ENCODE assay signal across 10 mouse cellular contexts in genomic region chr8:125223031-125223753, GRCm38 (mm10).
DNase-seq lines count a peak whose midpoint lies in the region; ATAC-seq lines count a peak whose summit lies in the region.
"Had no signal": no experiment of that assay in that cellular context is flagged by ENCODE, and none has a peak within 500 bp of the region (broad histone marks: within the 10 kb centered on the region; RNA-seq: fewer than 3 reads in every experiment).

No protein-coding gene starts in this region.

- 64% methylated on average over 10 of the region's 10 CpGs for WGBS in heart, embryonic 10.5 days
- 48% methylated on average over 10 of the region's 10 CpGs for WGBS in forebrain, embryonic 15.5 days

- ATAC-seq in forebrain, embryonic 15.5 days (replicated peaks) = no peak
- ATAC-seq: forebrain, embryonic 14.5 days; midbrain, embryonic 15.5 days had no signal

- H3K9me3 ChIP-seq in heart, embryonic 10.5 days = no peaks in the 10 kb centered on the region
- H3K9me3 ChIP-seq in forebrain, embryonic 15.5 days = no peaks in the 10 kb centered on the region
- H3K9me3 ChIP-seq: midbrain, embryonic 15.5 days had no signal

- H3K4me1 ChIP-seq in heart, embryonic 10.5 days = peaks cover 73% of the 10 kb centered on the region
- H3K4me1 ChIP-seq in forebrain, embryonic 15.5 days = peaks cover 42% of the 10 kb centered on the region

- no peak for DNase-seq in heart, embryonic 10.5 days (ENCODE audit: low spot score)
- no peak for DNase-seq in heart, adult 8-10 months (ENCODE audit: low spot score)
- DNase-seq in ovary, postnatal 36 days (ENCODE audit: low spot score) = peak; percentile 63
- DNase-seq in ovary, postnatal 10 days (ENCODE audit: low spot score) = no peak
- peak; percentile 52 for DNase-seq in heart, postnatal 4 days
- DNase-seq in right cerebral cortex, postnatal 4 days = no peak
- no peak for DNase-seq in right cerebral cortex, postnatal 36 days (ENCODE audit: low spot score in 2 of 2)

- H3K9ac ChIP-seq in forebrain, embryonic 15.5 days (replicated peaks) = no peak overlapping the region
- H3K9ac ChIP-seq: midbrain, embryonic 15.5 days had no signal

- no peak overlapping the region for H3K4me2 ChIP-seq in forebrain, embryonic 15.5 days (replicated peaks)
- H3K4me2 ChIP-seq: midbrain, embryonic 15.5 days had no signal

- no peaks in the 10 kb centered on the region for H3K36me3 ChIP-seq in heart, embryonic 10.5 days
- H3K36me3 ChIP-seq in forebrain, embryonic 15.5 days = no peaks in the 10 kb centered on the region
- H3K36me3 ChIP-seq: midbrain, embryonic 15.5 days had no signal

- no peaks in the 10 kb centered on the region for H3K27me3 ChIP-seq in heart, embryonic 10.5 days (ENCODE audit: insufficient read depth, poor library complexity, severe bottlenecking)
- H3K27me3 ChIP-seq in forebrain, embryonic 15.5 days = no peaks in the 10 kb centered on the region
- H3K27me3 ChIP-seq: midbrain, embryonic 15.5 days had no signal

- H3K4me3 ChIP-seq in heart, embryonic 10.5 days = no peak overlapping the region
- H3K4me3 ChIP-seq in forebrain, embryonic 15.5 days = no peak overlapping the region
- H3K4me3 ChIP-seq: midbrain, embryonic 15.5 days had no signal

- peak overlapping the region; percentile 75 for H3K27ac ChIP-seq in heart, embryonic 10.5 days
- no peak overlapping the region for H3K27ac ChIP-seq in forebrain, embryonic 15.5 days (replicated peaks)
- H3K27ac ChIP-seq: midbrain, embryonic 15.5 days had no signal

Comparison
In these comparisons a context has a peak if more than half of its experiments do, and no peak if none do; other contexts are left out.
1. DNase-seq: peak in ovary, postnatal 36 days (single experiment) and heart, postnatal 4 days (single experiment); none in heart, embryonic 10.5 days (single experiment), heart, adult 8-10 months (single experiment), ovary, postnatal 10 days (single experiment), right cerebral cortex, postnatal 4 days (single experiment) and right cerebral cortex, postnatal 36 days (0 of 2).